Mouse (Mus musculus) neural tube, embryonic 11.5 days (tissue): Measurements from ENCODE around the gene Rundc3a. TPM values are rescaled to one million over a fixed set of nuclear protein-coding genes. Genes with fewer than 3 reads are reported as not detected.

Experiments used
- ATAC-seq: fragments of 200-750 bp; cut with Nextera tagmentation; 2 replicates; pipeline ENCODE4 v1.8.0; 2017; ENCODE audit warnings: moderate number of reproducible peaks, mild to moderate bottlenecking, moderate TSS enrichment, moderate library complexity; ENCODE audit not compliant: insufficient read depth, low FRiP score, low TSS enrichment
- DNase-seq: peaks from one replicate; pipeline ENCODE4 v3.0.0-alpha.2; 2015; ENCODE audit warnings: low spot score
- H3K27ac ChIP-seq: fragments of 300-500 bp; sonication (generic); 2 replicates; pipeline ENCODE4 v1.5.1; 2014; ENCODE audit warnings: low read depth, mild to moderate bottlenecking, low read length
- H3K27me3 ChIP-seq: fragments of 300-500 bp; sonication (generic); 2 replicates; pipeline ENCODE4 v1.6.1; 2014; ENCODE audit warnings: mild to moderate bottlenecking, low read length, mixed read lengths; ENCODE audit not compliant: control insufficient read depth, insufficient read depth
- H3K36me3 ChIP-seq: fragments of 300-500 bp; sonication (generic); 2 replicates; pipeline ENCODE4 v1.6.1; 2014; ENCODE audit warnings: mild to moderate bottlenecking, low read length, moderate library complexity, mixed read lengths; ENCODE audit not compliant: control insufficient read depth, insufficient read depth
- H3K4me1 ChIP-seq: fragments of 300-500 bp; sonication (generic); 2 replicates; pipeline ENCODE4 v1.6.1; 2014; ENCODE audit warnings: low read length, mixed read lengths; ENCODE audit not compliant: control insufficient read depth, insufficient read depth
- H3K4me2 ChIP-seq: fragments of 300-500 bp; sonication (generic); 2 replicates; pipeline ENCODE4 v1.6.1; 2014; ENCODE audit warnings: low read depth, mild to moderate bottlenecking, moderate library complexity
- H3K4me3 ChIP-seq: fragments of 300-500 bp; sonication (generic); 2 replicates; pipeline ENCODE4 v1.5.1; 2014; ENCODE audit warnings: low read depth, low read length
- H3K9ac ChIP-seq: fragments of 300-500 bp; sonication (generic); 2 replicates; pipeline ENCODE4 v1.6.1; 2014; ENCODE audit warnings: mild to moderate bottlenecking, low read length
- H3K9me3 ChIP-seq: fragments of 300-500 bp; sonication (generic); 2 replicates; pipeline ENCODE4 v1.6.1; 2016; ENCODE audit warnings: low read length; ENCODE audit not compliant: control insufficient read depth
- WGBS: fragments of 180-500 bp; shearing (Covaris S2); extraction: QIAGEN DNeasy Blood & Tissue Kit; methylation state at CpG from one replicate; pipeline ENCODE4 v1.1.7; 2014; 5-methylcytosine and 5-hydroxymethylcytosine counted together
- polyA plus RNA-seq: library from polyadenylated mRNA; unstranded; fragments of >200 nt; fragmentation: Nextera tagmentation; extraction: Ambion mirVana; gene quantifications from 2 replicates; pipeline ENCODE4 v1.2.1, GENCODE M21; 2014

The Rundc3a gene
- polyA plus RNA-seq, 1 experiment from 2014 or later, result 46.7 TPM

DNA sequence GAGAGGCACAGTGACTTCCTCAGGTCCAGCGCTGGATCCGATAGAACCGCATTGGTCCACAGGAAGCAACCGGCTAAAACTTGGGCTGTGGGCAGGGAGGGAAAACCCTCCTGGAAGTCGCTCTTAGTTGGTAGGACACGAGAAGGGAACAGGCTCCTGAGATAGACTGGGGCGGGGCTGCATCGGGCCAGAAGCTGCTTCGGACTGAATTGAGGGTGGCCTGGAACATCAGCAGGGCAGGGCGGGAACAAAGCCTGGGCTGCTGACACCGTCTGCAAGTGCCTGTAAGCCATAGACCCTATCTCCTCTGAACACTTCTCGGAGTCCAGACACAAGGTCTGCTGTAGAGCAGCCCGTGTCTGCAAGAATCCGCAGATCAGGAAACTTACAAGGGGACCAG lies 20.3 kb upstream of the Rundc3a start:
- no peak overlapping the region for H3K27ac ChIP-seq
- H3K4me1 ChIP-seq, result 0 out of 2 replicates have a peak, but pooled peaks cover 4% of the 10 kb centered on the region
- H3K9me3 ChIP-seq, result no peaks in the 10 kb centered on the region
- H3K9ac ChIP-seq, result no peak overlapping the region
- 43% methylated on average over 14 of the region's 14 CpGs for WGBS
- no peaks in the 10 kb centered on the region for H3K27me3 ChIP-seq
- ATAC-seq (no peak), DNase-seq (no peak)
- no peaks in the 10 kb centered on the region for H3K36me3 ChIP-seq
- no peak overlapping the region for H3K4me3 ChIP-seq
- no peak overlapping the region for H3K4me2 ChIP-seq

GRCm38 (mm10) chr11:102373646-102374045 lies 19.6 kb upstream of the Rundc3a start:
- Histone ChIP-seq H3K4me2 (0 out of 2 replicates have a peak overlapping the region, but pooled peaks have one; percentile 3), H3K4me3 (no peak overlapping the region), H3K27ac (no peak overlapping the region), H3K36me3 (no peaks in the 10 kb centered on the region), H3K27me3 (no peaks in the 10 kb centered on the region), H3K9me3 (no peaks in the 10 kb centered on the region), H3K9ac (peak overlapping the region; percentile 6; the same call in 1 of the 2 replicates), H3K4me1 (0 out of 2 replicates have a peak, but pooled peaks cover 4% of the 10 kb centered on the region)
- ATAC-seq (no peak), DNase-seq (no peak)
- 32% methylated on average over 2 of the region's 2 CpGs for WGBS

- H3K9ac ChIP-seq, result no peak overlapping the region
Measured at GRCm38 (mm10) chr11:102374108-102374725, 19.0 kb upstream of the Rundc3a start.

GRCm38 (mm10) chr11:102375196-102376173 lies 17.7 kb upstream of the Rundc3a start:
- no peaks in the 10 kb centered on the region for H3K9me3 ChIP-seq
- H3K4me3 ChIP-seq, result 0 out of 2 replicates have a peak overlapping the region, but pooled peaks have one; percentile 18
- H3K27me3 ChIP-seq, result no peaks in the 10 kb centered on the region
- H3K27ac ChIP-seq, result peak overlapping the region; percentile 34; the same call in 1 of the 2 replicates
- WGBS, result 7% methylated on average over 23 of the region's 23 CpGs
- H3K9ac ChIP-seq, result peak overlapping the region; percentile 5
- peak overlapping the region; percentile 42 for H3K4me2 ChIP-seq
- 0 out of 2 replicates have a peak, but pooled peaks cover 4% of the 10 kb centered on the region for H3K4me1 ChIP-seq
- H3K36me3 ChIP-seq, result no peaks in the 10 kb centered on the region
- ATAC-seq (no peak), DNase-seq (peak; percentile 32)

More at GRCm38 (mm10) chr11:102374108-102374725, 19.0 kb upstream of the Rundc3a start:
- ATAC-seq, result no peak
- Histone ChIP-seq H3K9me3 (no peaks in the 10 kb centered on the region), H3K27me3 (no peaks in the 10 kb centered on the region), H3K4me1 (0 out of 2 replicates have a peak, but pooled peaks cover 4% of the 10 kb centered on the region), H3K4me3 (no peak overlapping the region), H3K27ac (no peak overlapping the region), H3K4me2 (no peak overlapping the region), H3K36me3 (no peaks in the 10 kb centered on the region)
- no peak for DNase-seq
- 74% methylated on average over 7 of the region's 7 CpGs for WGBS

GRCm38 (mm10) chr11:102376196-102376835 lies 16.9 kb upstream of the Rundc3a start:
- Histone ChIP-seq H3K4me1 (0 out of 2 replicates have a peak, but pooled peaks cover 4% of the 10 kb centered on the region), H3K4me2 (no peak overlapping the region; the same call in 1 of the 2 replicates), H3K36me3 (no peaks in the 10 kb centered on the region), H3K4me3 (no peak overlapping the region), H3K9me3 (no peaks in the 10 kb centered on the region), H3K27me3 (no peaks in the 10 kb centered on the region), H3K27ac (no peak overlapping the region), H3K9ac (peak overlapping the region; percentile 5)
- DNase-seq (no peak), ATAC-seq (no peak)
- 22% methylated on average over 8 of the region's 8 CpGs for WGBS

- 0 out of 2 replicates have a peak, but pooled peaks cover 4% of the 10 kb centered on the region for H3K4me1 ChIP-seq
- DNase-seq, result no peak
- no peak for ATAC-seq
- no peak overlapping the region for H3K9ac ChIP-seq
- no peak overlapping the region for H3K27ac ChIP-seq
- no peaks in the 10 kb centered on the region for H3K36me3 ChIP-seq
- no peak overlapping the region for H3K4me3 ChIP-seq
- no peaks in the 10 kb centered on the region for H3K9me3 ChIP-seq
- 66% methylated on average over 12 of the region's 12 CpGs for WGBS
- H3K27me3 ChIP-seq, result no peaks in the 10 kb centered on the region
- no peak overlapping the region for H3K4me2 ChIP-seq
Measured at GRCm38 (mm10) chr11:102377186-102377585, 16.0 kb upstream of the Rundc3a start.

- Histone ChIP-seq H3K4me3 (no peak overlapping the region), H3K27ac (no peak overlapping the region), H3K9ac (no peak overlapping the region), H3K27me3 (no peaks in the 10 kb centered on the region), H3K9me3 (no peaks in the 10 kb centered on the region), H3K4me1 (0 out of 2 replicates have a peak, but pooled peaks cover 4% of the 10 kb centered on the region), H3K36me3 (no peaks in the 10 kb centered on the region), H3K4me2 (no peak overlapping the region)
- DNase-seq, result no peak
- WGBS, result 86% methylated on average over 5 of the region's 5 CpGs
- ATAC-seq, result no peak
Measured at GRCm38 (mm10) chr11:102380091-102380490, 13.1 kb upstream of the Rundc3a start.

DNA sequence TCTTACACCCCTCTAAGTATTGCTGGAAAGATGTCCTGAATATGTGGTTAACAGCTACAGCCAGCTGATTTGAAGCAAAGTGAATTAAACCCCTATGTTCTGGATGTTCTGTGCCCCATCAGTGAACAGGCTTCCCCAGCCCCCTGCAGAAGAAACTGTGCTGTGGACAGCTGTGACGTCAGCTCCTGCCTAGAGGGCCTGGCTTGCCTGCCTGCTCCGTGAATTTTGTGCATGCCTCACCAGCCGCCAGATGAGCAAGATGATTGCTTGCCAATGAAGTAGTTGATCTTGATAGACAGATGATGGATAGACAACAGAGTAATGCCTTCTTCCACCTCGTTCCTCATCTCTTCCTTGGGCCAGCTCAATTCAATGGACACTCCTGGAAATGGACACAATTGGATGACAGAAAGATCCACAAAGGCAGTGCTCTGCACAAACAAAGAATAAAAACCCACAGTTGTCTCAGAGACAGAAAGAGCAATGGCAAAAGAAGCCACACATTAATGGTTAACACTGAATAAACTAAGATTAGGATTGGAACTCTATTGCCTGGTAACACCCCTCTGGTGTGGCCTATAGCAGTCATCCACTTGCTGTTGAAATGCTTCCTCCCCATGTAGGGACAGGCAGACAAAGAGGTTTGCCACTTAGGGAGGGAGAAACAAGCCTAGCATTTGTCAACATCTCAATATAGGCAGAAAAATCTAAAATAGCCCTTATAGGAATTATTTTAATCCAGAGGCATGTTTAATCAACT lies 11.7 kb upstream of the Rundc3a start:
- H3K36me3 ChIP-seq, result no peaks in the 10 kb centered on the region
- H3K9me3 ChIP-seq, result no peaks in the 10 kb centered on the region
- no peak overlapping the region for H3K4me2 ChIP-seq
- H3K27me3 ChIP-seq, result no peaks in the 10 kb centered on the region
- WGBS, result 55% methylated on average over 4 of the region's 4 CpGs
- H3K27ac ChIP-seq, result no peak overlapping the region
- no peak for ATAC-seq
- no peaks in the 10 kb centered on the region for H3K4me1 ChIP-seq
- no peak overlapping the region for H3K9ac ChIP-seq
- DNase-seq, result no peak
- H3K4me3 ChIP-seq, result no peak overlapping the region
